Mouse (Mus musculus) common myeloid progenitor, adult 5-6 weeks (primary cell): ENCODE measurements around the gene Pfn4. TPM values are rescaled to one million over a fixed set of nuclear protein-coding genes. Genes with fewer than 3 reads are reported as not detected.
"Not testable (repeated sequence)": the region's sequence is repeated elsewhere in the genome, so short reads cannot be mapped to it uniquely, and the experiment has no call there.

Experiments
- ATAC-seq: replicated peaks from 2 replicates; pipeline ENCODE4 v1.8.0; 2016; ENCODE audit warnings: low read depth, mild to moderate bottlenecking, moderate TSS enrichment, inconsistent platforms; ENCODE audit not compliant: poor library complexity, severe bottlenecking
- total RNA-seq: library from RNA; stranded (forward); fragments of 200-1000, 187-1606 nt; gene quantifications from 2 replicates; pipeline ENCODE4 v1.2.3, GENCODE M21; 2017

Gene Pfn4
- total RNA-seq, 1 experiment from 2014 or later: 7.0 TPM

DNA sequence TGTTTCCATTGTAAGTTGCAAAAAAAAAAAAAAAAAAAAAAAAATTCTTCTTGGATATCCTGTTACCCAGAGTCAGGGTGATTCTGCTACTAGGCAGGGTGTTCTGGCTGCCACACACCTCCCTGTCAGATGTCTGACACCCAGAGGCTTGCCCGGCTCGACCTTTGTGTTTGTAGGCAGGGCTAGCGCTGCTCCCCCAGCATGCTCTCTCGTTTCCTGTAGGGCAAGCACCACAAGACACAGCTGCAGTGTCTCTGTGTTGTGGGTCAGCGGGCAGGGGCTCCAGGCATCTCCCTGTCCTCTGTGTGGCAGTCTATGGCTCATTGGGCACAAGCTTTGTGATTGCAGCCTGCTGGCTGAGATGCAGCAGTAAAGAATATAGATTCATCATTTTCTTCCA lies 14.8 kb downstream of the Pfn4 start:
- no peak for ATAC-seq

GRCm38 (mm10) chr12:4784466-4784865 lies 15.6 kb downstream of the Pfn4 start:
- no peak for ATAC-seq

GRCm38 (mm10) chr12:4788128-4788527 lies 19.3 kb downstream of the Pfn4 start:
- ATAC-seq: not testable (repeated sequence)

- 0 out of 2 replicates have a peak, but pooled peaks have one; percentile 45 for ATAC-seq
These were observed 24.9 kb downstream of the Pfn4 start for GRCm38 (mm10) chr12:4793718-4794117.

GRCm38 (mm10) chr12:4797471-4797870 lies 28.6 kb downstream of the Pfn4 start:
- not testable (repeated sequence) for ATAC-seq

DNA sequence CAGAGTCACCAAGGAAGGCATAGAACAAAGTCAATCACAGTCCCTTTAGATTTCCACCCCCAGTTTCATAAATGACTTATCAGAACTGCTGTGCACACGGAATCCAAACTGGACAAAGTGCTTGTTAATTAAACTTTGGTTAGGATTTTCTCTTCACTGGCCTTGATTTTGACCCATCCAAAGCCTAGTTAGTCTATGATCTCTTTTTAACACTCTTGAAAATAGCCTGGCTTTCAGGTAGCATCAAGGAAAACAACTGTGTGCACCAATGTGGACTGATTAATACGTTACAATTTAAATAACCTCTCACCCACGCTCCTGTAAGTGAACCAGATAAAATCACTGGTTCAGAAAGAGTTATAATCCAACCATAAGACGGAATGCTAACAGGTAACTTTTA lies 42.2 kb downstream of the Pfn4 start:
- ATAC-seq: no peak

DNA sequence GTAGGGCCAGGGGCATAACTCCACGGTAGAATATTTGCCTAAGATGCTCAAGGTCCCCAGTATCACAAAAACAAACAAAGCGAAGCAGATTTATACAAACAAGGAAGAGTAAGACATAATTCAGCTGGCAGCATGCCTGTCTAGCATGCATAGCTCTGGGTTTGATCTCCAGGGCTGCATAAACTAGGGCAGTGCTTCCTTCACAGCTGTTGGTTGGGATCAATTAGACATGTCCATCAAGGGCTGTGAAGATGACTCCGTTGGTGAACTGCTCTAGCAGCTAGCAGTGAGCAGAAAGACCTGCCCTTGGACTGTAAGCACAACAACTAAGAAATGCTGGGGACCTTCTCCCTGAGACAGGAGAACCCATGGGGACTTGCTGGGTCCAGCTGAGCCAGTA lies 42.9 kb downstream of the Pfn4 start:
- no peak for ATAC-seq

- no peak for ATAC-seq
These were observed 44.8 kb downstream of the Pfn4 start for GRCm38 (mm10) chr12:4813636-4814035.

DNA sequence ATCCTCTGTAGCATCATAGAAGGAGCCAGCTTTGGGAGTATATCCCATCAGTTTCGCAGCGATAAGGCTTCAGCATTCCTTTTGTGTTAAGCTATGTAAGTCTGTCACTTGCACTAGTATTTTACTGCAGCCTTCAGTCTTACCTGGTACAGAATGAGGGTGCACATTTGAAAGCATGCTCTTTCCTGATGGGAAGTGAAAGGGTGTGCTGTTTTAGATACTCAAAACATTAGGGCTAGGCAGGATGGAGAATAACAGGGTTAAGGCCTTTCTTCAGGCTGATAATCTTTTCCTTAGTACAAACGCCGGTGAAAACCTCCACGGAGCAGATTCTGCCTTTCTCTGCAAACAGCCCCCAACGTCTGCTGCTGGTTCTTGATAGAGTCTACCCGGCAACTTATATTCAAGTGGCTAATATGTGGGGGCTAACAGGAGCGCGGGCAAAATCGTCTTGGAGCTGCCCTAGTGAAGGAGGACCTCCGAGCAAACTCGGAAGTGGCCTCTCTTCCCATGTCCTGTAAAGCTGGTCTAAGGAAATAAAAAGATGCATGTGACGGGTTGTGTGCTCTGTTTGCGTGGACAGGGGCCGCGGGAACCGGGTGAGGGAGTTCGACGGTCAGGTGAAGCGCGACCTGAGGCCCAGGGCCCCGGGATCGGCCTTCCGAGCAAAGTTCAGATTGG lies 48.0 kb downstream of the Pfn4 start:
- peak; percentile 48 for ATAC-seq

DNA sequence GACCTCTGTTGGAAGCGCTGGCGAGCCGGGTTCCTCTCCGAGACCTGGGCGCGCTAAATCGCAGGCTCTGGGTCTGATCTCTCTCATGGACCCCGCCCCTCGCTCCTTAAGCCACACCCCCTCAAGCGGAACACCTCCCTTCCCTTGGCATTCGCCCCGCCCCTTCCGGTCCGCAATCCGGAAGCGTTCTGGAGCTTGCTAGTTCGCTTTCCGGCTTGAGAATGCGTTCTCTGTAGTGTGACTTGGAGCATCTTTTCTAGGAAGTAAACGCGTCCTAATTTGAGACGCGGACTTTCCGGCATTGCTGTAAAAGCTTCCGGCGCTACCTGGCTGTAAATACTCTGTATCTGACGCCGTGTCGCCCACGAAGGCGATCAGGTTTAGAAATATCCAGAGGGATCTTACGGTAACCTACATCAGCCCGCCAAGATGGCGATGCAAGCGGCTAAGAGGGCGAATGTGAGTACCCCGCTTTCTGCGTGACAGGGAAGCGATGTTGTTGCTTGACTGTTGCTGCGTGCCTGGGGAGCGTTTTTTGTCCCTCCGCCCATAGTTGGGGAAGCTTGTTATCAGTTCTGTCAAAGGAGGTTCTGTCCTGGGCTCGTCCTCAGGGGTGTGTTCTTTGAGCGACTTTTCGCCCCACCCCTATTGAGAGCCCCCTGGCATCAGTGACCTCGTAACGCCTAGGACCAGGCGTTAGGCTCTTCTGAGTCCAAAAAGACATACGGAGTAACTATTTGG lies 48.7 kb downstream of the Pfn4 start, which contains the start of gene Sf3b6:
Sf3b6 (plus strand) TSS at position 184 of the 741 bp plus-strand sequence.
- peak; percentile 96 for ATAC-seq

GRCm38 (mm10) chr12:4827256-4827655 lies 58.4 kb downstream of the Pfn4 start:
- ATAC-seq: no peak

Other genes starting within 250 kb of the Pfn4 start
- 135 and 164 TPM in 2 replicates for gene Itsn2, start 176.4 kb upstream of the Pfn4 start, total RNA-seq
- not detected in 2 replicates for gene Gm3625, start 176.1 kb upstream of the Pfn4 start, total RNA-seq
- 0.59 and 0.63 TPM in 2 replicates for gene Fam228a, start 30.6 kb upstream of the Pfn4 start, total RNA-seq
- 2.7 and 10.2 TPM in 2 replicates for gene Fam228b, start 245 bp downstream of the Pfn4 start, total RNA-seq
- 174 and 177 TPM in 2 replicates for gene Sf3b6, start 48.5 kb downstream of the Pfn4 start, total RNA-seq
- 2.8 and 8.4 TPM in 2 replicates for gene Fkbp1b, start 72.6 kb downstream of the Pfn4 start, total RNA-seq
- gene Wdcp, start 74.3 kb downstream of the Pfn4 start, total RNA-seq: 6.9 TPM in 2 replicates
- gene Mfsd2b, start 105.3 kb downstream of the Pfn4 start, total RNA-seq: 65.2 and 78.7 TPM in 2 replicates
- 45.1 and 78.5 TPM in 2 replicates for gene Ubxn2a, start 138.7 kb downstream of the Pfn4 start, total RNA-seq
- 51.2 and 53.5 TPM in 2 replicates for gene Atad2b, start 148.3 kb downstream of the Pfn4 start, total RNA-seq